Mouse (Mus musculus): ENCODE measurements around the gene Akt3. TPM values are rescaled to one million over a fixed set of nuclear protein-coding genes. Genes with fewer than 3 reads are reported as not detected.

Akt3 gene
- polyA plus RNA-seq, 1 experiment from 2014 or later: 4.0 TPM

- no peaks in the 10 kb centered on the region for H3K9me3 ChIP-seq (ENCODE audit: low read length)
- WGBS: 45% methylated on average over 2 of the region's 2 CpGs
- H3K27ac ChIP-seq (ENCODE audit: low read length): no peak overlapping the region
- no peak overlapping the region for H3K4me2 ChIP-seq (replicated peaks; ENCODE audit: low read depth, low read length)
- no peaks in the 10 kb centered on the region; the same call in 1 of the 2 replicates for H3K4me1 ChIP-seq (ENCODE audit: insufficient read depth, low read depth, low read length)
- TF ChIP-seq CTCF (IDR thresholded peaks at IDR 0.05) (no peak), EP300 (IDR thresholded peaks at IDR 0.05) (0 out of 2 replicates have a peak, but pooled peaks have one; percentile 19)
- H3K36me3 ChIP-seq (ENCODE audit: insufficient read depth, low read length): no peaks in the 10 kb centered on the region
- H3K9ac ChIP-seq (replicated peaks; ENCODE audit: low read depth): no peak overlapping the region
- H3K27me3 ChIP-seq (replicated peaks; ENCODE audit: insufficient read depth, low read length): no peaks in the 10 kb centered on the region
- no peak for DNase-seq (ENCODE audit: low spot score)
- no peak overlapping the region for H3K4me3 ChIP-seq (ENCODE audit: low read depth, low read length)
- ATAC-seq: no peak
Measured at GRCm38 (mm10) chr1:177262926-177263325, 4.9 kb upstream of the Akt3 start.

DNA sequence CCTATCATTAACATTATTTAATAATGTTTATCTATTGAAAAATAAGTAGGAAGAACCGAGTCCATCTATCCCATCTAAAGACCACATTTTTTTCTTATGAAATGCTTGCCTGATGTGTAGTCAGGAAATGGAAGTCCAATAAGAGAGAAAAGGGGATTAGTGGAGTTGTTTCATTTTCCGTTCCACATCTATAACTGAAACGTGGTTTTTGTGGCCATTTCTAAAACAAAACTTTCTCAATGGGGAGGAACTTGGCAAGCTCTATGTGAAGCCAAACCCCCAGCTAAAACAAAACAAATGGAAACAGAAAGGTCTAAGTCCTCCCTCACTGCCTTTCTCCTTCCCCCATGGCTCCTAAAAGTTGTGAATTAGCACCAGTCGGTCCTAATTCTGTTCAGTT, 2.8 kb upstream of the Akt3 start:
- TF ChIP-seq CTCF (IDR thresholded peaks at IDR 0.05): no peak
- TF ChIP-seq EP300 (IDR thresholded peaks at IDR 0.05): no peak
- no peak overlapping the region for H3K4me3 ChIP-seq (ENCODE audit: low read depth, low read length)
- H3K9me3 ChIP-seq (ENCODE audit: low read length): no peaks in the 10 kb centered on the region
- WGBS: 65% methylated on average over 4 of the region's 4 CpGs
- H3K4me2 ChIP-seq (replicated peaks; ENCODE audit: low read depth, low read length): no peak overlapping the region
- no peaks in the 10 kb centered on the region; the same call in 1 of the 2 replicates for H3K4me1 ChIP-seq (ENCODE audit: insufficient read depth, low read depth, low read length)
- H3K9ac ChIP-seq (replicated peaks; ENCODE audit: low read depth): no peak overlapping the region
- no peaks in the 10 kb centered on the region for H3K36me3 ChIP-seq (ENCODE audit: insufficient read depth, low read length)
- ATAC-seq (no peak), DNase-seq (ENCODE audit: low spot score) (no peak)
- no peaks in the 10 kb centered on the region for H3K27me3 ChIP-seq (replicated peaks; ENCODE audit: insufficient read depth, low read length)
- no peak overlapping the region for H3K27ac ChIP-seq (ENCODE audit: low read length)

DNA sequence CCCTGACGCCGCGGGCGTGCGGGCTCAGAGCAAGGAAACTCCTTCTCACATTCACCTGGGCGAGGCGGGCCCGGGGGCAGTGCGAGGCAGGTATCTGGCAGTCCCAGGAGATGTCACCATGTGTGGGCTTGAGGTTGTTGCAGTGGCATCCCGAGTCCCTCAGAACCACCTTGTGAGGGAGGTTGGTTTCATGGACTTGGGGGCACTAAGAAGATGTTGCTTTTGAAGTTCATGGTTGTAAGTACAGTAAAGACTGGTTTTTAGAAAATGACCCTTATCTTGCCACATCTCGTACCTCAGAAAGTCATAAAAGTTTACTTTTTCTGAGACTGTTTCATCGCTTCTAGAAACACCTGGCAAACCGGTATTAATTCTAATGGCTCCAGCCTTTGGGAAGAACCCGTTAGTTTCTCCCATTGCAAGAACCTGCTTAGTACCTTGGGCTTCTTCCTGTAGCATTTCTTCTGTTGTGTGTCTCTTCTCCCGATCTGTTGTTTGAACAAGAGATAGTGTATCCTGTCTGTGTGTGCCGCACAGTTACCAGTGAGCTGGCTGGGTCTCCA, 1.1 kb upstream of the Akt3 start:
- Histone ChIP-seq H3K4me3 (ENCODE audit: low read depth, low read length) (peak overlapping the region; percentile 93), H3K36me3 (ENCODE audit: insufficient read depth, low read length) (no peaks in the 10 kb centered on the region), H3K9ac (replicated peaks; ENCODE audit: low read depth) (peak overlapping the region; percentile 79), H3K9me3 (ENCODE audit: low read length) (no peaks in the 10 kb centered on the region), H3K27me3 (replicated peaks; ENCODE audit: insufficient read depth, low read length) (no peaks in the 10 kb centered on the region), H3K27ac (ENCODE audit: low read length) (peak overlapping the region; percentile 85), H3K4me2 (replicated peaks; ENCODE audit: low read depth, low read length) (peak overlapping the region; percentile 85), H3K4me1 (ENCODE audit: insufficient read depth, low read depth, low read length) (no peaks in the 10 kb centered on the region; the same call in 1 of the 2 replicates)
- 23% methylated on average over 16 of the region's 16 CpGs for WGBS
- no peak for DNase-seq (ENCODE audit: low spot score)
- ATAC-seq: no peak
- TF ChIP-seq CTCF (IDR thresholded peaks at IDR 0.05) (no peak), EP300 (IDR thresholded peaks at IDR 0.05) (no peak)

DNA sequence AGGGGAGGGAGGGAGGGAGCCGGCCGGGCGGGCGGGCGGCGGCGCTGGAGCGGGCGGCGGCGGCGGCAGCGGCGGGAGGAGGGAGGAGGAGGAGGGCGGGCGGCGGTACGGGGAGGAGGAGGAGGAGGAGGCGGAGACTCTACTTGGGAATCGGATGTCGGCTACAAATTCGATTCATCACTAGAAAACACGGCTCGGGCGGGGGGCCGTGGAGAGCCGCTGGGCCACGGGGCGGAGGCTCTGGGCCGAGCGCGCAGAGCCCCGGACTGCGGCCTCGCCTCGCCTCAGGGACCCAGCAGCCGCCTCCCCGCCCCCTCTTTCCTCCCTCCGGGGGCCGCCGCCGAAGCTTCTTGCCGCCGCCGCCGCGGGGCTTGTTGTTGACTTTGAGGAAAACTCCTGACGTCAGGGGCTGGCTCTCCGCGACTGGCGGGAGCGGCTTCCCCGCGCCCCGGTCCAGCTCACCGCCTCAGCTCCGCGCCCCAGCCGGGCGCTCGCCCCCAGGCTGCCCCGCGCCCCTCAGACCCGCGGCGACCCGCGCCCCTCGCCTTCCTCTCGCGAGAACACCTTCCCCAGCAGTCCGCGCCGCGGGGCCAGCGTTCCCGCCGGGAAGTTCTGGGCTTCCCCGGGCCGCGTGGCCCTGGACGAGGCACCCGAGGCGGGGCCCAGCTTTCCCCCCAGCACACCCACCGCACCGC, 487 bp upstream of the Akt3 start:
- peak; percentile 94 for DNase-seq (ENCODE audit: low spot score)
- Histone ChIP-seq H3K9me3 (ENCODE audit: low read length) (no peaks in the 10 kb centered on the region), H3K4me2 (replicated peaks; ENCODE audit: low read depth, low read length) (peak overlapping the region; percentile 85), H3K36me3 (ENCODE audit: insufficient read depth, low read length) (no peaks in the 10 kb centered on the region), H3K9ac (replicated peaks; ENCODE audit: low read depth) (peak overlapping the region; percentile 79), H3K27me3 (replicated peaks; ENCODE audit: insufficient read depth, low read length) (no peaks in the 10 kb centered on the region), H3K4me1 (ENCODE audit: insufficient read depth, low read depth, low read length) (no peaks in the 10 kb centered on the region; the same call in 1 of the 2 replicates), H3K4me3 (ENCODE audit: low read depth, low read length) (peak overlapping the region; percentile 93), H3K27ac (ENCODE audit: low read length) (peak overlapping the region; percentile 85)
- 1% methylated on average over 45 of the region's 86 CpGs for WGBS
- ATAC-seq: peak; percentile 91
- TF ChIP-seq CTCF (IDR thresholded peaks at IDR 0.05) (no peak), EP300 (IDR thresholded peaks at IDR 0.05) (no peak)

GRCm38 (mm10) chr1:177257178-177258033, 597 bp downstream of the Akt3 start:
- Histone ChIP-seq H3K4me1 (ENCODE audit: insufficient read depth, low read depth, low read length) (no peaks in the 10 kb centered on the region; the same call in 1 of the 2 replicates), H3K4me2 (replicated peaks; ENCODE audit: low read depth, low read length) (peak overlapping the region; percentile 85), H3K4me3 (ENCODE audit: low read depth, low read length) (peak overlapping the region; percentile 93), H3K9ac (replicated peaks; ENCODE audit: low read depth) (peak overlapping the region; percentile 79), H3K27ac (ENCODE audit: low read length) (peak overlapping the region; percentile 85), H3K36me3 (ENCODE audit: insufficient read depth, low read length) (no peaks in the 10 kb centered on the region), H3K27me3 (replicated peaks; ENCODE audit: insufficient read depth, low read length) (no peaks in the 10 kb centered on the region), H3K9me3 (ENCODE audit: low read length) (no peaks in the 10 kb centered on the region)
- DNase-seq (ENCODE audit: low spot score) (peak; percentile 66), ATAC-seq (peak; percentile 37)
- TF ChIP-seq CTCF (IDR thresholded peaks at IDR 0.05) (0 out of 2 replicates have a peak, but pooled peaks have one; percentile 1), EP300 (IDR thresholded peaks at IDR 0.05) (no peak)
- WGBS: under 1% methylated on average over 35 of the region's 86 CpGs

GRCm38 (mm10) chr1:177248638-177249037, 9.4 kb downstream of the Akt3 start:
- no peaks in the 10 kb centered on the region for H3K9me3 ChIP-seq (ENCODE audit: low read length)
- H3K27ac ChIP-seq (ENCODE audit: low read length): no peak overlapping the region
- H3K4me3 ChIP-seq (ENCODE audit: low read depth, low read length): no peak overlapping the region
- ATAC-seq: no peak
- no peak overlapping the region for H3K9ac ChIP-seq (replicated peaks; ENCODE audit: low read depth)
- TF ChIP-seq CTCF (IDR thresholded peaks at IDR 0.05) (no peak), EP300 (IDR thresholded peaks at IDR 0.05) (no peak)
- H3K27me3 ChIP-seq (replicated peaks; ENCODE audit: insufficient read depth, low read length): no peaks in the 10 kb centered on the region
- DNase-seq (ENCODE audit: low spot score): peak; percentile 58
- no peak overlapping the region for H3K4me2 ChIP-seq (replicated peaks; ENCODE audit: low read depth, low read length)
- H3K36me3 ChIP-seq (ENCODE audit: insufficient read depth, low read length): no peaks in the 10 kb centered on the region
- 44% methylated on average over 4 of the region's 4 CpGs for WGBS
- H3K4me1 ChIP-seq (ENCODE audit: insufficient read depth, low read depth, low read length): no peaks in the 10 kb centered on the region
